Mouse (Mus musculus): ENCODE results near the gene Als2.

- TF ChIP-seq CTCF (IDR thresholded peaks at IDR 0.05) (no peak), EP300 (IDR thresholded peaks at IDR 0.05) (no peak)
Observed at GRCm38 (mm10) chr1:59162309-59163024, 74.6 kb downstream of the Als2 start.

All from lung, postnatal 0 days (tissue).